Mouse (Mus musculus): ENCODE results near the gene Mettl23. TPM values are rescaled to one million over a fixed set of nuclear protein-coding genes. Genes with fewer than 3 reads are reported as not detected.
"Not testable (repeated sequence)": the region's sequence is repeated elsewhere in the genome, so short reads cannot be mapped to it uniquely, and the experiment has no call there.

The Mettl23 gene
- total RNA-seq, 2 experiments from 2014 or later, result 32.0 to 35.1 TPM

DNA sequence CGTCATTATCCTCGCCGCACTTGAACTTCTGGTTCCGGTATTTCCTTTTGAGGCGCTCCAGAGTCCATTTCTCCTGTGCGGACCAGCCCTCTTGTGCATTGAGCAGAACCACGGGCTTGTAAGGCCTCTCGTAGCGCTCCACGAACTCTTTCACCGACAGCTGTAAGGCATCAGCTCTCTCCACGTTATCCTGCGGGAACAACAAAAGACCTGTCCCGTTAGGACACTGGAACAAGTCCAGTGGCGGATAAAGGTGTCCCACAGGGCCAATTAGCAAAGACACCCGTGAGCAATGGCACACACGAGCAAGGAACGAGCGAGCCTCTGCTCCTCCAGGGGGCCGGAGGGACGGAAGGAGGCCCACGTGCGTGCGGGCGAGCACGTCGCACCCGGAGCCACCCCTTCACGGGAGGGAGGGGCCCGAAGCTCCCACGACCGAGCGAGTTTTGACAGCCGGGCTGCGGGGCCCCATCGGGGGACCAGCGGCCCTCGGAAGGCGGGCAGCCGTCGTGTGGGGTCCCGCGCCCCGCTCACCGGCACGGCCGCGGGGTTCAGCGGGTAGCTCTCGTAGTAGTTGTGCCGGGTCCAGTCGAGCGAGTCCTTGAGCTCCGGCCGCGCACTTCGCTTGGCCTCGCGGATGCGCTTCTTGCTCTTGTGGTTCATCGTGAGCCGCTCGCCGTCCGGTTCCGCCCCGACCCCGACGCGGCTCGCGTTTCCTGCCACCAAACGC lies 382 bp upstream of the Mettl23 start:
- intact Hi-C loops (cut with DNase I), result loop anchor here (1.0 to 2.0 kb wide), 2 partner anchors 10 to 14 kb away; partner anchors contain the start of genes Mfsd11 and Mxra7
- DNase-seq, result peak; percentile 76 to 78

DNA sequence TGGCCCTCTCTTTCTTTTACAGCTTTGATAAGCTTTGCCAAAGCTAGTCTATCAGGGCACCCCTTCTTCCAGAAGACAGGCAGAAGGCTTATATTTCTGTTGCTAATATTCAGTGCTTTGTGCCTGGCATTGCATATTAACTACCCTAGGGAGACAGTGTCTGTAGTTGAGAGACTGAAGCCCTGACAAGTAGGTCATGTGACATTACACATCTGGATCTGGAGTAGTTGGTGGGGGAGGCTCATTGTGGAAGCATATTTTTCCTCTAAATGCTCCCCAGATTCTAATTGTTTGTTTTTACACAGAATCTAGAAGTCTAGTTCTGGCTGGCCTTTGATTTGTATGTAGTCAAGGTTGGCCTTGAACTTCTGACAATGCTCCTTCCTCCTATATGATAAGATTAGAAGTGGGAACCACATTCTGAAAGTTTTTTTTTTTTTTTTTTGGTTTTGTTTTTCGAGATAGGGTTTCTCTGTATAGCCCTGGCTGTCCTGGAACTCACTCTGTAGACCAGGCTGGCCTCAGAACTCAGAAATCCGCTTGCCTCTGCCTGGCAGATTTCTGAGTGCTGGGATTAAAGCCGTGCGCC lies 3.6 kb downstream of the Mettl23 start:
- no peak for DNase-seq
- intact Hi-C loops (cut with DNase I), result no loop called here

- no peak for DNase-seq
- intact Hi-C loops (cut with DNase I), result no loop called here
These were observed 4.4 kb downstream of the Mettl23 start for GRCm38 (mm10) chr11:116847187-116848085.

DNA sequence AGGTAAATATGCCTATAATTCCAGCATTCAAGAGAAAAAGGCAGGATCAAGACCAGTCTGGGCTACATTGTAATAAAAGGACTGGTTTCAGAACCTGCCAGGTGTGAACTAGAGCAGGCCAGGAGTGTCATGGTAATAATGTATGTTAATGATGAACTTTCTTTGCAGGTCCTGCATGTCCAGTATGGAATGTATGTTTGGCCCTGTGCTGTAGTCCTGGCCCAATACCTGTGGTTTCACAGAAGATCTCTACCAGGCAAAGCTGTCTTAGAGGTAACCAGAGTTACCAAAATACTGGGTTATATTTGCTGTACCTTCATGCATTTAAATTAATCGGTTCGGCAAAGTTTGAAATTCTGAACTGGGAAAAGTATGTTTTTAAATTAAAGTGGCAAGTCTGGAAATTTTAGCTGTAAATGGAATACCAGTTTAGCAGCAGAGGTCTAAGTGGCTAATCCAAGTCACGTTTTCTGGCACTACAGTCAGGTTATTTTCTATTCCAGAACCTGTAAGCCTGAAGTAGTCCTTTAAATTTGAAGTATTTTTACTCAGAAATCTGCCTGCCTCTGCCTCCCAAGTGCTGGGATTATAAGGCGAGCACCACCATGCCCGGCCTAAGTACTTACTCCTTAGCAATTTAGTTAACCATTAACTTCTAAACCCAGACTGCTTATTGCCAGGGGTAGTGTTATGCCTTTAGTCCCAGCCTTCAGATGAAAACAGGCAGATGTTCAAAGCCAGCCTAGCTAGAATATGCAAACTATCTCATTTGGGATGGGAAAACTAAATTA lies 5.2 kb downstream of the Mettl23 start:
- intact Hi-C loops (cut with DNase I), result no loop called here
- DNase-seq, result no peak

DNA sequence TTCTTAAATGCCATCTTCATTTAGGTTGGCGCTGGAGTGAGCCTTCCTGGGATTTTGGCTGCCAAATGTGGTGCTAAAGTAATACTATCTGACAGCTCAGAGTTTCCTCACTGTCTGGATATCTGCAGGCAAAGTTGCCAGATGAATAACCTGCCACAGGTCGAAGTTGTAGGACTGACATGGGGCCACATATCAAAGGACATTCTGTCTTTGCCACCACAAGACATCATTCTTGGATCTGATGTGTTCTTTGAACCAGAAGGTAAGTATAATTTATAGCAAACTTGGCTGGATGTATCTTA lies 5.8 kb downstream of the Mettl23 start:
- DNase-seq; intact Hi-C loops (cut with DNase I): not testable (repeated sequence)

DNA sequence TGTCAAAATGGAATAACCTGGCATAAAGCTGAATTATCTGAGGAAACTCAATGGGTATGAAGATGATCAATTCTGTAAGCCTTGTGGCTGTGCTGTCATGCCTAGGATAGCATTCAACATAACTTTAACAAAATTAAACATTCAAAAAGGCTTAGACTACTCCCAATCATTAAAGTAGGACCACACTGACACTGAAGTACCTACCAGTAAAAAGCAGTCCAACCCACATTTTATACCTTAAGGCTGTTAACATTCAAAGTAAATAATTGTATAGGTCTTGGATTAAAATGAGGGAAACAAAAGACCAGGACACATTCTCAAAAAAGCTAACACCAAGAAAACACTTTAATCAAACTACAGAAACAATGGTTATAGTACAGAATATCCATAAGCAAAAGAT lies 6.5 kb downstream of the Mettl23 start:
- intact Hi-C loops (cut with DNase I), result no loop called here
- DNase-seq, result no peak

GRCm38 (mm10) chr11:116850085-116850484 lies 7.0 kb downstream of the Mettl23 start:
- intact Hi-C loops (cut with DNase I), result no loop called here

DNA sequence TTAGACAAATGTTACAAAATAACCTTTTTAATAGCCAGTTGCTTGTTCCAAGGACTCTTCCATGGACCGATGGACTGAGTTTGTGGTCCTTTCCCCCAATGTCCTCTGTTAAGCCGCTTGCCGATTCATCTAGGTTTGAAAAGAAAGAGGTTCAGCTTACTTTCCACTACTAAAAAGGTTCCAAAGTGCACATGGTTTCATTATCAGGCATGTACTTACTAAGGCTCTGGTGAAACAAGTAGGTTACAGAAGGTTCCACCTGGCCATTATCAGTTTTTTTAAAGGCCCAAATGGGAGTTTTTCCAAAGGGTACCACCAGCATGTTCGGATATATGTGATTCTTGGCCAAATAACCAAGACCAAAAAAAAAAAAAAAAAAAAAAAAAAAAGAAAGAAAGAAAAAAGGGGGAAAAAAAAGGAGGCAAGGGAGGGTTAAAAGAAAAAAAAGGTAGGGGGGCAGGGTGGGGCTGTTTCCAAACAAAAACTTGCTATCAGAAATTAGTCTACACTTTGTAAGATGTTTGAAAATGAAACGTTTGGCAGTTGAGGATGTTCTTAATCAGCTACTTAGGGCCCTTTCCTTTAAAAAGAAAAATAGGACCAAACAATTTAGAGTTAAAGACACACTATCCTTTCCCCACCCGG lies 7.9 kb downstream of the Mettl23 start:
- intact Hi-C loops (cut with DNase I), result no loop called here
- no peak for DNase-seq

More at GRCm38 (mm10) chr11:116850085-116850484, 7.0 kb downstream of the Mettl23 start:
- no peak for DNase-seq

DNA sequence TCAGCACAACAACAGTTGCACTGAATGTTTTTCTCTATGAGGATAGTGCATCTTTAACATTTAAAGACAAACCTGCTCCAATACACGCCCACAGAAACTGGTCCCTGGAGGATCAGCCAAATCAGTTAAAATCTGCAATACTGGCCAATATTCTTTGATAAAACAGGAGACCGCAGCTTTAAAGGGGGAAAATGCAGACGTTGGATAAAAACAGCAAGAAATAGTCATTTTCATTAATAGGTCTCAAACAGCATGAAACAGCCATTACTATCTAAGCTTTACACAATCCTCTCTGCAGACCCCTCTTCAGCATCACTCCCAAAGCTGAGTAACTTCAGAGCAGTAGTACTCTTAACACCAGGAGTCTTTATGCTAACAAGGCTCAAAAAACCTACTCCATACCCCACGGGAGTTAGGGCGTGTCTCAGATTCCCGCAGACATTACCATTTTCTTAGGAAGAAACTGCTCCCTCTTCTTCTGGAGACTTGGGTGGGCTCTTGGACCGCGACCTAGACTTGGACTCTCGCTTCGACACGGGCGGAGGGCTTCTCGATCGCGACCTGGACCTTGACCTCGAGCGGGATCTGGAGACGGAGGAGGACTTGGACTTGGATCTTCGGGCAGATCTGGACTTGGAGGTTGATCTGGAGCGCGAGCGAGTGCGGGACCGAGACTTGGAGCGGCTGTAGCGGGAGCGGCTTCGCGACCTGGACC lies 8.7 kb downstream of the Mettl23 start:
- intact Hi-C loops (cut with DNase I), result loop anchor here (1.0 kb wide), 1 partner anchor 8 kb away; the partner anchor contains the start of genes Jmjd6 and Mettl23
- DNase-seq, result no peak

GRCm38 (mm10) chr11:116852291-116852890 lies 9.3 kb downstream of the Mettl23 start, which contains the start of gene Mfsd11:
TSS of gene Mfsd11 (plus strand) at chr11:116852440.
- peak; percentile 85 to 89 for DNase-seq
- intact Hi-C loops (cut with DNase I), result loop anchor here (1.0 kb wide), 1 partner anchor 9 kb away; the partner anchor contains the start of genes Jmjd6 and Mettl23

DNA sequence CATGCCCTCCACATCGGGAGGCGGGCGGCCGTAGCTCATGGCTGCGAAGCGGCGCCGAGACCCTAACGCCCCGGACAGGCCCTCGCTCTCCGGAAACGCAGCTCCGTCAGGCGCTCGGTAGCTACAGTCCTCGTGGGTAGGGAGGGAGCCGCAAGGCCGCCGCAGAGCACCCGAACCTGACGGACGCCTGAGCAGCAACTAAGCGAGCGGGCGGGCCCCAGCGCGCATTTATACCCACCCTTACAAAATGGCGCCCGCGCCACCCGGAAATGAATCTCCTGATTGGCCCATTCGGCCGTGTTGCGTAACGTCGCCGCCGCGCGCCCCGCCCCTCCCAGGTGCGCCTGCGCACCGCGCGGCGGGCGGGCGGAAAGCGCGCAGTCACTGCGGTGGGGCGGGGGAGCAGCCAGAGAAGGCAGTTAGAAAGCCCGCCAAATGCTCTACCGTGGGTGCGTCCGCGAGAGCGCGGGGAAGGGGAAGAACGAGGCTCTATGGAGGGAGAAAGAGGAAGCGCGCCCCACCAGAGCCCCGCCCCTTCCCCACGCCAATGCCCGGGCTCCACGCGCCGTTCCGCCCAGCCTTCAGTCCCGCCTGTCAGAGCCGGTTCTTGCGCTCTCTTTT lies 9.9 kb downstream of the Mettl23 start, which contains the start of gene Srsf2:
Gene Srsf2, minus strand, starts transcription at position 204 of the 621 bp plus-strand sequence.
- peak; percentile 97 to 98 for DNase-seq
- intact Hi-C loops (cut with DNase I), result loop anchor here (1.0 kb wide), 1 partner anchor 10 kb away; the partner anchor contains the start of genes Jmjd6 and Mettl23

DNA sequence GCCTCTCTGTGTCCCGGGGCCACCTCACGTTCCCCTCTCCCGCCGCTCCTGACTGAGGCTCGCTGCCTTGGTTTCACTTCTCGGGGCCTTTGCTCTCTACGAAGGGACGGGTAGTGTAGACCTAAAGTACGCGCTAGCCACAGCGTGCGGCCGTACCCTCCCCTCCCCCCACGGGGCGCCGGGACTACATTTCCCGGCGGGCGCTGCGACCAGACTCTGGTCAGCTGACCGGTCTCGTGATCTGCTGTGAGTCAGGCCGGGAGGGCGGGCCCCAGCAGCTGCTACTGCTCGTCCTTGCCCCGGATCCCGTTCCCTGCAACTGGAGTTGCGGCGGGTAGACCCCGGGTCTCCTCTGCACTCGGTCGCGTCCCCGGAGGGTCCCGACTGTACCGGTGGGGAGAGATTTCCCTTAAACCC lies 10.4 kb downstream of the Mettl23 start:
- DNase-seq, result peak; percentile 98
- intact Hi-C loops (cut with DNase I), result no loop called here

- no peak for DNase-seq
- intact Hi-C loops (cut with DNase I), result no loop called here
These were observed 11.2 kb downstream of the Mettl23 start for GRCm38 (mm10) chr11:116854279-116854678.

DNA sequence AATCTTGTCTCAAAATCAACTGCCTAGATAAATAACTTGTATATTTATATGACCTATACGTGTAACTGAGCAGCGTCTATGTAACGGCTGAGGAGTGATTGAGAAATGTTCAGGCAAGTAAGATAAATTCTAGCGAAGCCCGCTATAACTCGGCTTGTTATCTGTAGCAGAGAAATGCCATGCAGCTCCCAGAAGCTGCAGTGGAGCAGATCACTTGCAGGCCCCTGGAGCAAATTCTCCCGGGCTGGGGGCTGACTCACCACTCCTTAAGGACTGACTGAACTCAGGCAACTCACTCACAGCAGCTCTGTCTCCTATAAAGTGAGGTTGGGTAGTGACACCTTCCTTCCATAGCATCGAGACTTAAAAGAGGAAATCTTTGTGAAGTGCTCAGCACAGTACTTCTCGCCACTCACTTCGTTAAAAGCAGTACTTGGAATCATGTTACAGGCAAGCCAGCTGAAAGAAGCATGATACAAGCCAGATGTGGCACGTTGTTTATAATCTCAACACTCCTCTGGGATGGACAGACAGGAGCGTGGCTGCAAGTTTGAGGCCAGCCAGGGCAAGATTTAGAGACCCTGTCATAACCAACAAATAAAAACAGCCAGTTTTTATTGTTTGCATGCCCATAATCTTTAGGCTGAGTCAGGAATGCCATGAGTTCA lies 14.2 kb downstream of the Mettl23 start:
- no peak for DNase-seq
- intact Hi-C loops (cut with DNase I), result no loop called here

- peak; percentile 55 to 64 for DNase-seq
- intact Hi-C loops (cut with DNase I), result no loop called here
These were observed 21.4 kb downstream of the Mettl23 start for GRCm38 (mm10) chr11:116864444-116864843.

DNA sequence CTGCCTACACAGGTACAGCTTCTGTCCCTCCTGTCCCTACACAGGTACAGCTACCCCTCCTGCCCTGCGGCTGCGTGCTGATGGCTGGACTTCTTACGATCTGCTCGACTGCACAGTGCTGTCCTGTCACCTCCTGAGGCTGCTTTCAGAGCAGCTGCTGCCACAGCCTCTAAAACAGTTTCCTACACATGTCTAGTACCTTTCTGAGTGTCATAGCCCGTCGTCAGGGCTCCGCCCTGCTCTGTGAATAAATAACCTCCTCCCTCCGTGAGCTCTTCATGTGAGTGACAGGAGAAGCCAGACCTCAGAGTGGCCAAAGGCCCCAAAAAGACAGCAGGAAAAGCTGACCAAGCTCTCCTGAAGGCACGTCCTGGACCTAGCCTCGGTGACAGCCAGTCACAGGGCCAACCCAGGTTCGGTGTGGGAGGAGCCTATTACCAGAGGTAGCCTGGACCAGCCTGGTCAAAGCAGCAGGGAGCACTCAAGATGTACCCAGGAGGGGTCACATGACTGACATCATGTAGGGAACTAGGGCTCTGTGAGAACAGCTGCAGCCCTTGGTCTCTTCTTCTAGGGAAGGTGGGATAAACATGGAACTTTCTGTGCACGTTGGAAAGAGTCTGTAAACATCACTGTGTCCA lies 23.0 kb downstream of the Mettl23 start:
- DNase-seq, result no peak
- intact Hi-C loops (cut with DNase I), result no loop called here

- intact Hi-C loops (cut with DNase I), result no loop called here
- peak; percentile 83 to 90 for DNase-seq
These were observed 25.1 kb downstream of the Mettl23 start for GRCm38 (mm10) chr11:116868129-116868528.

Measured in heart, postnatal 10 days (tissue).